Mouse (Mus musculus) lung, postnatal 0 days (tissue): ENCODE data around the gene Pbld2.

Experiments used
- CTCF ChIP-seq: IDR thresholded peaks from 2 replicates; pipeline ENCODE4 v1.5.1; 2016; ENCODE audit warnings: antibody characterized with exemption, mild to moderate bottlenecking
- EP300 ChIP-seq: IDR thresholded peaks from 2 replicates; pipeline ENCODE4 v1.6.1; 2016; ENCODE audit warnings: antibody characterized with exemption, mild to moderate bottlenecking, control low read depth

DNA sequence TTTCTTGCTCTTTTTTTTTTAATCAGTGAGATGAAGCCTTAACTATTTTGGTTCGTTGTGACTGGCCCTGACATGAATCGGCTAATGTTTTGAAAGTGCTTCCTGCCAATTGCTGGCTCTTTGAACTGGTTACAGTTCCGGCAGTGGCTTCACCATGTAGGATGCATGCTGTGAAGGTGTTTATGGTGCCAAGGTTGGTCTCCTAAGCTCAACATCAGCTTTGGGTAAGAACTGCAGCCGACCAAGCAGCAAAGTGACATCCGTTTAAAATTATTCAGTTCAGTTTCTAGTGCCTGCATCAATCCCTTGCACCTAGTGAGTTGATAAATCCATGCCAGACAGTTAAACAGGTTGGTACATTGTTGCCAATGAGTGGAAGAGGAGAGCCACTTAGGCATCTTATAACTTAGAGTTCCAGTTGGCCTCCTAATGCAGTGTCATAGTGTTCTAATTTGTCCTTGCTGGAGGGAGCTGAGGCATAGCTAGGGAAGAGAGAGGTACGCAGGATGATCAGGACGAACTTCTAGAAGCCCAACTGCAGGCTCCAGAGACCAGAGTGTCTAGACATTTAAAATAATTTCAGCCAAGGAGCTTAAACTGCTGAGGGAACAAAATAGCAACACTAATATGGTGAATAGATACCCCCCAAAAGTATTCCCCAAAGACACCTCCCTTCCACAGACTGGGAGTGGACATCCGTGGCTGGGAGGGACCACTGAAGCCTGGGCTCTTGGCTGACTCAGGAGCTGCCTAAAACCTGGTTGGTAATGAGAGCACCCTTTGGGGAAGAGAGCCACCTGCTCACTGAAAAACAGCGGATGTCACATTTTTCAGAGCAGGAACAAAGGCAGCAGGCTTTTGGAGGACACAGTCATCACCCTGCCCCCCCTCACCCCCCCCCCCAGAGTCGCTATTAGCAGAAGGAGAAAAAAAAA is 68.8 kb downstream of the Pbld2 start:
- TF ChIP-seq EP300 (no peak), CTCF (no peak)
